Mouse (Mus musculus): ENCODE data around the gene Ism2.
"Not testable (repeated sequence)": the region's sequence is repeated elsewhere in the genome, so short reads cannot be mapped to it uniquely, and the experiment has no call there.

- not testable (repeated sequence) for TF ChIP-seq POLR2A (IDR thresholded peaks at IDR 0.05; ENCODE audit: control insufficient read depth in 1 of 2, insufficient read depth in 1 of 2, low read depth in 1 of 2, low read length in 2 of 2, poor library complexity in 1 of 2); MYC (IDR thresholded peaks at IDR 0.05; ENCODE audit: low read depth, low read length); KAT2A (conservative IDR thresholded peaks at IDR 0.05; ENCODE audit: low read depth, low read length); CTCF (IDR thresholded peaks at IDR 0.05 in 2 of 3, conservative IDR thresholded peaks at IDR 0.05 in 1 of 3; ENCODE audit: control insufficient read depth in 1 of 3, insufficient read depth in 1 of 3, low read depth in 2 of 3, low read length in 3 of 3, poor library complexity in 1 of 3, severe bottlenecking in 1 of 3); EP300 (IDR thresholded peaks at IDR 0.05; ENCODE audit: low read depth in 1 of 2, low read length in 2 of 2); SIN3A (IDR thresholded peaks at IDR 0.05; ENCODE audit: low read length); ZMIZ1 (IDR thresholded peaks at IDR 0.05; ENCODE audit: low read depth, low read length)
Measured at GRCm38 (mm10) chr12:87306584-87306844, 7.0 kb upstream of the Ism2 start.

Measured in MEL (cell line).